Mouse (Mus musculus): ENCODE measurements around the gene Lrp10. TPM values are rescaled to one million over a fixed set of nuclear protein-coding genes. Genes with fewer than 3 reads are reported as not detected.

The Lrp10 gene
- polyA plus RNA-seq, 1 experiment: 81.8 TPM

- no peak overlapping the region for H3ac ChIP-seq (ENCODE audit: control insufficient read depth, insufficient read length)
- no peaks in the 10 kb centered on the region for H3K27me3 ChIP-seq (ENCODE audit: control insufficient read depth, insufficient read depth, insufficient read length)
- no peak overlapping the region for H3K4me3 ChIP-seq
- H3K79me2 ChIP-seq (ENCODE audit: control insufficient read depth, insufficient read depth): no peaks in the 10 kb centered on the region
- no peak for TF ChIP-seq MAX (IDR thresholded peaks at IDR 0.05; ENCODE audit: low read depth)
- no peak for TF ChIP-seq USF1 (IDR thresholded peaks at IDR 0.05; ENCODE audit: low read depth)
- TF ChIP-seq E2F4 (IDR thresholded peaks at IDR 0.05; ENCODE audit: insufficient read depth): no peak
- TF ChIP-seq CEBPB (IDR thresholded peaks at IDR 0.05; ENCODE audit: insufficient read depth, poor library complexity, severe bottlenecking): no peak
- no peak for TF ChIP-seq TCF12 (IDR thresholded peaks at IDR 0.05; ENCODE audit: insufficient read depth, poor library complexity, severe bottlenecking)
- TF ChIP-seq SRF (IDR thresholded peaks at IDR 0.05; ENCODE audit: control insufficient read depth, insufficient read length, low read depth): no peak
- no peak for TF ChIP-seq POLR2A (IDR thresholded peaks at IDR 0.05; ENCODE audit: insufficient read length, low read depth)
- H3K4me2 ChIP-seq (ENCODE audit: low read depth): no peak overlapping the region
- no peaks in the 10 kb centered on the region for H3K36me3 ChIP-seq (ENCODE audit: control insufficient read depth, insufficient read depth)
Observed at GRCm38 (mm10) chr14:54487732-54488131, 23.8 kb downstream of the Lrp10 start.

GRCm38 (mm10) chr14:54488350-54488749 lies 24.4 kb downstream of the Lrp10 start:
- TF ChIP-seq TCF3 (IDR thresholded peaks at IDR 0.05; ENCODE audit: insufficient read length, low read depth): no peak
- no peak for TF ChIP-seq MYOG (IDR thresholded peaks at IDR 0.05; ENCODE audit: control insufficient read depth in 1 of 3, insufficient read depth in 1 of 3, insufficient read length in 2 of 3, low read depth in 2 of 3)
- TF ChIP-seq MAX (IDR thresholded peaks at IDR 0.05; ENCODE audit: low read depth): no peak
- no peak for TF ChIP-seq E2F4 (IDR thresholded peaks at IDR 0.05; ENCODE audit: insufficient read depth)
- no peak for TF ChIP-seq POLR2A (IDR thresholded peaks at IDR 0.05; ENCODE audit: insufficient read length, low read depth)
- no peak for TF ChIP-seq TCF12 (IDR thresholded peaks at IDR 0.05; ENCODE audit: insufficient read depth, poor library complexity, severe bottlenecking)
- no peak for TF ChIP-seq CEBPB (IDR thresholded peaks at IDR 0.05; ENCODE audit: insufficient read depth, poor library complexity, severe bottlenecking)
- TF ChIP-seq USF1 (IDR thresholded peaks at IDR 0.05; ENCODE audit: low read depth): no peak
- TF ChIP-seq POLR2AphosphoS2 (IDR thresholded peaks at IDR 0.05; ENCODE audit: insufficient read length, low read depth): no peak
- TF ChIP-seq SRF (IDR thresholded peaks at IDR 0.05; ENCODE audit: control insufficient read depth, insufficient read length, low read depth): no peak
- no peak for TF ChIP-seq MYOD1 (IDR thresholded peaks at IDR 0.05; ENCODE audit: control insufficient read depth in 1 of 3, insufficient read length in 2 of 3, low read depth in 2 of 3)
- H3K4me3 ChIP-seq: no peak overlapping the region
- H3K79me2 ChIP-seq (ENCODE audit: control insufficient read depth, insufficient read depth): no peaks in the 10 kb centered on the region
- no peak overlapping the region for H3ac ChIP-seq (ENCODE audit: control insufficient read depth, insufficient read length)
- H3K27me3 ChIP-seq (ENCODE audit: control insufficient read depth, insufficient read depth, insufficient read length): no peaks in the 10 kb centered on the region
- no peaks in the 10 kb centered on the region for H3K36me3 ChIP-seq (ENCODE audit: control insufficient read depth, insufficient read depth)
- no peak overlapping the region for H3K4me2 ChIP-seq (ENCODE audit: low read depth)

- Histone ChIP-seq H3K79me2 (ENCODE audit: control insufficient read depth, insufficient read depth) (no peaks in the 10 kb centered on the region), H3K36me3 (ENCODE audit: control insufficient read depth, insufficient read depth) (no peaks in the 10 kb centered on the region), H3K4me2 (ENCODE audit: low read depth) (peak overlapping the region; percentile 29), H3ac (ENCODE audit: control insufficient read depth, insufficient read length) (no peak overlapping the region), H3K4me3 (no peak overlapping the region), H3K27me3 (ENCODE audit: control insufficient read depth, insufficient read depth, insufficient read length) (no peaks in the 10 kb centered on the region)
- no peak for TF ChIP-seq POLR2A (IDR thresholded peaks at IDR 0.05; ENCODE audit: insufficient read length, low read depth)
- TF ChIP-seq MYOG (IDR thresholded peaks at IDR 0.05; ENCODE audit: control insufficient read depth in 1 of 3, insufficient read depth in 1 of 3, insufficient read length in 2 of 3, low read depth in 2 of 3): peak in 1 of 3 experiments; percentile 13
- TF ChIP-seq TCF12 (IDR thresholded peaks at IDR 0.05; ENCODE audit: insufficient read depth, poor library complexity, severe bottlenecking): no peak
- peak in 2 of 3 experiments; percentile 52 to 76 for TF ChIP-seq MYOD1 (IDR thresholded peaks at IDR 0.05; ENCODE audit: control insufficient read depth in 1 of 3, insufficient read length in 2 of 3, low read depth in 2 of 3)
- peak; percentile 80 for TF ChIP-seq SRF (IDR thresholded peaks at IDR 0.05; ENCODE audit: control insufficient read depth, insufficient read length, low read depth)
Observed at GRCm38 (mm10) chr14:54492345-54493131, 28.6 kb downstream of the Lrp10 start.

- H3K4me2 ChIP-seq (ENCODE audit: low read depth): no peak overlapping the region
- no peaks in the 10 kb centered on the region for H3K36me3 ChIP-seq (ENCODE audit: control insufficient read depth, insufficient read depth)
- H3K4me3 ChIP-seq: no peak overlapping the region
- no peak for TF ChIP-seq POLR2AphosphoS2 (IDR thresholded peaks at IDR 0.05; ENCODE audit: insufficient read length, low read depth)
- TF ChIP-seq TCF3 (IDR thresholded peaks at IDR 0.05; ENCODE audit: insufficient read length, low read depth): no peak
- no peak for TF ChIP-seq E2F4 (IDR thresholded peaks at IDR 0.05; ENCODE audit: insufficient read depth)
- no peak for TF ChIP-seq POLR2A (IDR thresholded peaks at IDR 0.05; ENCODE audit: insufficient read length, low read depth)
- no peak for TF ChIP-seq MAX (IDR thresholded peaks at IDR 0.05; ENCODE audit: low read depth)
- TF ChIP-seq MYOG (IDR thresholded peaks at IDR 0.05; ENCODE audit: control insufficient read depth in 1 of 3, insufficient read depth in 1 of 3, insufficient read length in 2 of 3, low read depth in 2 of 3): no peak
- TF ChIP-seq REST (IDR thresholded peaks at IDR 0.05; ENCODE audit: insufficient read depth, insufficient read length): no peak
- TF ChIP-seq SRF (IDR thresholded peaks at IDR 0.05; ENCODE audit: control insufficient read depth, insufficient read length, low read depth): no peak
- no peak for TF ChIP-seq USF1 (IDR thresholded peaks at IDR 0.05; ENCODE audit: low read depth)
- TF ChIP-seq TCF12 (IDR thresholded peaks at IDR 0.05; ENCODE audit: insufficient read depth, poor library complexity, severe bottlenecking): no peak
- no peak for TF ChIP-seq MYOD1 (IDR thresholded peaks at IDR 0.05; ENCODE audit: control insufficient read depth in 1 of 3, insufficient read length in 2 of 3, low read depth in 2 of 3)
- TF ChIP-seq CEBPB (IDR thresholded peaks at IDR 0.05; ENCODE audit: insufficient read depth, poor library complexity, severe bottlenecking): no peak
- H3K79me2 ChIP-seq (ENCODE audit: control insufficient read depth, insufficient read depth): no peaks in the 10 kb centered on the region
- H3ac ChIP-seq (ENCODE audit: control insufficient read depth, insufficient read length): no peak overlapping the region
- H3K27me3 ChIP-seq (ENCODE audit: control insufficient read depth, insufficient read depth, insufficient read length): no peaks in the 10 kb centered on the region
Observed at GRCm38 (mm10) chr14:54493236-54493635, 29.3 kb downstream of the Lrp10 start.

- no peak for TF ChIP-seq SRF (IDR thresholded peaks at IDR 0.05; ENCODE audit: control insufficient read depth, insufficient read length, low read depth)
- TF ChIP-seq POLR2AphosphoS2 (IDR thresholded peaks at IDR 0.05; ENCODE audit: insufficient read length, low read depth): no peak
- TF ChIP-seq USF1 (IDR thresholded peaks at IDR 0.05; ENCODE audit: low read depth): no peak
- TF ChIP-seq TCF12 (IDR thresholded peaks at IDR 0.05; ENCODE audit: insufficient read depth, poor library complexity, severe bottlenecking): no peak
- no peak for TF ChIP-seq POLR2A (IDR thresholded peaks at IDR 0.05; ENCODE audit: insufficient read length, low read depth)
- no peak for TF ChIP-seq TCF3 (IDR thresholded peaks at IDR 0.05; ENCODE audit: insufficient read length, low read depth)
- TF ChIP-seq CEBPB (IDR thresholded peaks at IDR 0.05; ENCODE audit: insufficient read depth, poor library complexity, severe bottlenecking): no peak
- no peak for TF ChIP-seq MAX (IDR thresholded peaks at IDR 0.05; ENCODE audit: low read depth)
- no peak for TF ChIP-seq E2F4 (IDR thresholded peaks at IDR 0.05; ENCODE audit: insufficient read depth)
- TF ChIP-seq MYOG (IDR thresholded peaks at IDR 0.05; ENCODE audit: control insufficient read depth in 1 of 3, insufficient read depth in 1 of 3, insufficient read length in 2 of 3, low read depth in 2 of 3): no peak
- no peak for TF ChIP-seq REST (IDR thresholded peaks at IDR 0.05; ENCODE audit: insufficient read depth, insufficient read length)
- no peak for TF ChIP-seq MYOD1 (IDR thresholded peaks at IDR 0.05; ENCODE audit: control insufficient read depth in 1 of 3, insufficient read length in 2 of 3, low read depth in 2 of 3)
- Histone ChIP-seq H3K79me2 (ENCODE audit: control insufficient read depth, insufficient read depth) (no peaks in the 10 kb centered on the region), H3K36me3 (ENCODE audit: control insufficient read depth, insufficient read depth) (no peaks in the 10 kb centered on the region), H3ac (ENCODE audit: control insufficient read depth, insufficient read length) (no peak overlapping the region), H3K27me3 (ENCODE audit: control insufficient read depth, insufficient read depth, insufficient read length) (no peaks in the 10 kb centered on the region), H3K4me3 (no peak overlapping the region), H3K4me2 (ENCODE audit: low read depth) (no peak overlapping the region)
Observed at GRCm38 (mm10) chr14:54494234-54494633, 30.3 kb downstream of the Lrp10 start.

Measured in myocyte (in vitro differentiated cells).